Mouse (Mus musculus): ENCODE results near the gene Npas2. TPM values are rescaled to one million over a fixed set of nuclear protein-coding genes. Genes with fewer than 3 reads are reported as not detected.

Gene Npas2
- polyA plus RNA-seq, 1 experiment from 2014 or later = 0.64 TPM

DNA sequence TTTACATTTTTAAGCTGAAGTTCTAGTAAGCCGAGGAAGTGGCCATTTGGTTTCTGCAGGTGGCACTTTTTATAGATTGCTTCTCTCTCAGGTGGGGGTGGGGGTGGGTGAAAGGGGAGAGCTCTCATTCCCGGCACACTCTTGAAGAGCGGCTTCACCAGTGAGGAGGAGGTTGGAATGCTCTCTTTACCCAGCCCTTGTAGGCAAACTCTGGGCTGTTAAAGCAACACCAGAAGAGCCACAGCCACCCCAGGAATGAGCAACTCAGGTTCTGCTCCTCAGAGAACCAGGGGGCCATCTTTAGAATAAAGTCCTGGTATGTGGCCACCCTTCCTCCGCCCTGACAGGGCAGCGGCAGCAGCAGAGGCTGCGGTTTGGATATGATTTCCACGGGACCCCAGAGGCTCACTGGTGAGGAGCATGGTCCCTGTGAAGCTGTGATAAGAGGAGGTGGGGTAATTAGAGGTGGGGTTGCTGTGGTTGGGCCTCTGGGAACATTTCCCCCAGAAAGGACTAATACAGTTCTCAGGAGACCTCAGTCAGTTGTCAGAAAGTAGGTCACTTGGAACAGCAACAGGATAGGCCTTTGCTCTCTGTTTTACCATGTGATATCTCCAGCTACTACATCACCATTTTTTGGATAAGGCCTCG is 199.8 kb downstream of the Npas2 start:
- H3K27ac ChIP-seq = no peak overlapping the region

DNA sequence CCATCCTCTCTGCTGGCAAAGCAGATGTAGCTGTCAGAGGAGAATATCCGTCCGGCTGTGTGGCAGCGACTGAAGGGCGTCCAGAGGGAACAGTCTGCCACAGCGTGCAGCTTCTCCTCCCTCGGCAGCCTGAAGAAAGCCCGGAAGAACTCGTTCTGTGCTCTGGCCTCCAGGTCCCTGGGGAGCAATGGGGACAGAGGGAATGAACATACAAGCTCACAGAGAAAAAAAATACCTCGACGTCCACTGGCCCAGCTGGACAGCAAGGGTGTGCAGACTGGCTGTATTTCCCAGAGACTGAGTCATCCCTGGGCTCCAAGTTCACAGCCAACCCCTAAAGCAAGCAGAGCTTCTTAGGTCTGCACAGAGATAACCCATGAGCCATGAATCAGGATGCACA is 200.6 kb downstream of the Npas2 start:
- WGBS = 75% methylated on average over 10 of the region's 10 CpGs
- no peak overlapping the region for H3K4me3 ChIP-seq (replicated peaks)
- no peak overlapping the region for H3K9ac ChIP-seq
- H3K4me1 ChIP-seq (replicated peaks) = no peaks in the 10 kb centered on the region
- ATAC-seq = no peak
- no peak overlapping the region for H3K4me2 ChIP-seq (replicated peaks)
- H3K27me3 ChIP-seq (replicated peaks) = no peaks in the 10 kb centered on the region
- no peaks in the 10 kb centered on the region for H3K9me3 ChIP-seq
- H3K36me3 ChIP-seq = no peaks in the 10 kb centered on the region
- no peak overlapping the region for H3K27ac ChIP-seq

More for the DNA sequence above, 199.8 kb downstream of the Npas2 start:
- WGBS = 81% methylated on average over 8 of the region's 8 CpGs
- H3K27me3 ChIP-seq (replicated peaks) = no peaks in the 10 kb centered on the region
- no peaks in the 10 kb centered on the region for H3K4me1 ChIP-seq (replicated peaks)
- no peak overlapping the region for H3K4me2 ChIP-seq (replicated peaks)
- ATAC-seq = no peak
- no peaks in the 10 kb centered on the region for H3K36me3 ChIP-seq
- H3K9me3 ChIP-seq = no peaks in the 10 kb centered on the region
- H3K9ac ChIP-seq = no peak overlapping the region
- no peak overlapping the region for H3K4me3 ChIP-seq (replicated peaks)

DNA sequence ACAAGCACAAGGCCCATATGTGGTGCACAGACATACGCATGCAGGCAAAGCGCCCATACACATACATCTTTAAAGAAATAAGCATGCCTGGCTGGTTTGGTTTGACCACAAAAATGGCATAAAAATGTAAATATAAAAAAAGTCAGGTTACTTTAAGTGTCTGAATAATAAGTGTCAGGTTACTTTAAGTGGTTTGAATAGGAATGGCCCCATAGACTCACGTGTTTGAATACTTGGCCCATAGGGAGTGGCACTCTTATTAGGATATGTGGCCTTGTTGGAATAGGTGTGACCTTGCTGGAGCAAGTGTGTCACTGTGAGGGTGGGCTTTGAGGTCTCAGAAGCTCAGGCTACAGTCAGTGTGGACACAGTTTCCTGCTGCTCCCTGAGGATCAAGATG is 201.1 kb downstream of the Npas2 start:
- Histone ChIP-seq H3K27ac (no peak overlapping the region), H3K9ac (no peak overlapping the region), H3K36me3 (no peaks in the 10 kb centered on the region), H3K9me3 (no peaks in the 10 kb centered on the region), H3K4me2 (replicated peaks) (no peak overlapping the region), H3K4me1 (replicated peaks) (no peaks in the 10 kb centered on the region), H3K27me3 (replicated peaks) (no peaks in the 10 kb centered on the region), H3K4me3 (replicated peaks) (no peak overlapping the region)
- ATAC-seq = no peak
- 88% methylated on average over 3 of the region's 3 CpGs for WGBS

DNA sequence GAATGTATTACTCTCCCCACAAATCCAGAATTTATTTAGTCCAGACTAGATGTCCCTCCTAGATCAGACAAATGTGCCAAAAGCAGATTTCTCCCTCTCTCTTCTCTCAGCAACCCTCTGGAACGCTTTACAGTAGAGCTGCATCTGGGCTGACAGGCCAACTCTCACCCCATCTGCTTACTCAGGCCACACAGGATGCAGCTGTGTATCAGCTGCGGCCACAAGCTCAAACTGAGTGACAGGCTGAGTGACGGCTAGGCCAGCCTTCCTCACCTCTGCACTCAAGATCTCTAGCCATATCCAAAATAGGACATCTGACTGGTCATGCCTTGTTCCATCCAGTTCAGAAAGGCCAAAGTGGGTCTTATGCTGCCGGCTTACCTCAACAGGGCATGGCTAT is 202.8 kb downstream of the Npas2 start:
- Histone ChIP-seq H3K9ac (no peak overlapping the region), H3K9me3 (no peaks in the 10 kb centered on the region), H3K27ac (no peak overlapping the region), H3K27me3 (replicated peaks) (no peaks in the 10 kb centered on the region), H3K4me1 (replicated peaks) (no peaks in the 10 kb centered on the region), H3K36me3 (no peaks in the 10 kb centered on the region), H3K4me3 (replicated peaks) (no peak overlapping the region), H3K4me2 (replicated peaks) (no peak overlapping the region)
- WGBS = 61% methylated on average over 4 of the region's 4 CpGs
- no peak for ATAC-seq

DNA sequence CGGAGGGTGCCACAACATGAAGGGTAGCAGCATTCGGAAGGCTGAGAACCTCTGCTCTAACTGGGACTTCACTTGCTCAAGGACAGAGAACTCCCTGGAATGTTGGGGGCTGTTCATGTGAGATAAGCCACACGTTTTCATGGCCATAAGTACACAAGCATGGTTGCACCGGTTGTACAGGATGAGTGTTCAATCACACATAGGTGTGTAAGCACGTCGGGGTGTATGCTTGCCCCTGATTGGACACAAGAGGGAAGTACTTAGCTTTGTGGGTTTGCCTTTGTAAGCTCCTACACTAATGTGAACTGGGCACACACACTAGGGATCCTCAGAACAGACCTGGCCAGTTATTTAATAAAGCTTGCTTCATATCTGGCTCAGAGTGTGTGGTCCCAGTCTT is 204.8 kb downstream of the Npas2 start:
- Histone ChIP-seq H3K27ac (no peak overlapping the region), H3K4me2 (replicated peaks) (no peak overlapping the region), H3K36me3 (no peaks in the 10 kb centered on the region), H3K9me3 (no peaks in the 10 kb centered on the region), H3K9ac (no peak overlapping the region), H3K4me3 (replicated peaks) (no peak overlapping the region), H3K27me3 (replicated peaks) (no peaks in the 10 kb centered on the region), H3K4me1 (replicated peaks) (no peaks in the 10 kb centered on the region)
- no peak for ATAC-seq
- 77% methylated on average over 6 of the region's 6 CpGs for WGBS

DNA sequence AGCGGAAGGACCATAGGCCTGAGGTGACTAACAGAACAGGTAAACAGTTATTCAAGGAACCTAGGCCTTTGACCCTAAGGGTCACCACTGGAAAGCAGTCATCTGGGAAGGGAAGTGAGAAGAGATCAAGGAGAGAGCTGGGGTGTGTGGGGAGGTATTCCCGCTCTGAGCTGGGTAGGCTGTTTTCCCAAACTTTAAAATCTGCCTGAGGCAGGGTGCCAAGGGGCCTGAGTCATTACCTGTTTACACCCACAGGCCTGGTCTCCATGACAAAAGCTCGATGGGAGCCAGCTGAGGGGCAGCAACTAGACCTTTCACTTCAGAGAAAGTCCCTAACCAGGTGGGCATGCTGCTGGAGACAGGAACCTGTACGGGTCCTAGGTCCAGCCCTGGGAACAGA is 205.7 kb downstream of the Npas2 start:
- H3K9ac ChIP-seq = no peak overlapping the region
- H3K4me2 ChIP-seq (replicated peaks) = no peak overlapping the region
- WGBS = 45% methylated on average over 4 of the region's 4 CpGs
- no peak overlapping the region for H3K4me3 ChIP-seq (replicated peaks)
- no peaks in the 10 kb centered on the region for H3K4me1 ChIP-seq (replicated peaks)
- H3K36me3 ChIP-seq = no peaks in the 10 kb centered on the region
- no peak overlapping the region for H3K27ac ChIP-seq
- ATAC-seq = no peak
- H3K27me3 ChIP-seq (replicated peaks) = no peaks in the 10 kb centered on the region
- H3K9me3 ChIP-seq = no peaks in the 10 kb centered on the region

DNA sequence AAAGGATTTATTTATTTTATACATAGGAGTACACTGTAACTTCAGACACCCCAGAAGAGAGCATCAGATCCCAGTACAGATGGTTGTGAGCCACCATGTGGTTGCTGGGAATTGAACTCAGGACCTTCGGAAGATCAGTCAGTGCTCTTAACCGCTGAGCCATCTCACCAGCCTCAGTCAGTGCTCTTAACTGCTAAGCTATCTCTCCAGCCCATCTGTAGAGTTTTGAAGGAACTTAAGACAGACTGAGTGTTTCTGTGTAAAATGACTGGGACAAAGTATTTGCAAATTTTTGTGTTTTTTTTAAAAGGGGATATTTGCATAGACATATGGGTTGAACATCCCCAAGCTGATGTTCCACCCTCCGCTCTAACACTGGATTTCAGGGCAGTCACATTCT is 206.6 kb downstream of the Npas2 start:
- H3K9me3 ChIP-seq = no peaks in the 10 kb centered on the region
- no peaks in the 10 kb centered on the region for H3K36me3 ChIP-seq
- H3K27ac ChIP-seq = no peak overlapping the region
- H3K9ac ChIP-seq = no peak overlapping the region
- WGBS = 91% methylated on average over 3 of the region's 3 CpGs
- no peak overlapping the region for H3K4me3 ChIP-seq (replicated peaks)
- H3K4me2 ChIP-seq (replicated peaks) = no peak overlapping the region
- no peaks in the 10 kb centered on the region for H3K27me3 ChIP-seq (replicated peaks)
- ATAC-seq = no peak
- H3K4me1 ChIP-seq (replicated peaks) = no peaks in the 10 kb centered on the region

DNA sequence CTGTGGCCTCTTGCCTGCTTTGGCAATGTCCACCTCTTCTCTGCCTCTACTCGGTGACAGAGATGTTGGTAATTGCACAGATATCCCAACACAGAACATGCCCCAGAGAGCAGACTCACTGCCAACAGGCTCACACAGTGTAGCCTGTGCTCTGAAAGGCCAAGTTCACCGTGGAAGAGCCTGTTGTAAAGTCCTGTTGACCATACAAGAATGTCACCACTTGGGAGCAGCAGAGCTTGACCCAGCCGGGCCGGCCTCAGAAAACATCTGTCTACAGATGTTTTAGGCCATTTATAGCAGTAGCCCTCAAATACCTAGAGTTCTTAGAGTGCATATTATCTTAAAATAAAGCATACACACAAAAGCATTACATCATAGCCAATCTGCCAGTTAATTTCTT is 213.6 kb downstream of the Npas2 start:
- no peak overlapping the region for H3K4me2 ChIP-seq (replicated peaks)
- H3K9me3 ChIP-seq = no peaks in the 10 kb centered on the region
- H3K27me3 ChIP-seq (replicated peaks) = no peaks in the 10 kb centered on the region
- H3K27ac ChIP-seq = no peak overlapping the region
- H3K4me3 ChIP-seq (replicated peaks) = no peak overlapping the region
- ATAC-seq = no peak
- 65% methylated on average over 4 of the region's 4 CpGs for WGBS
- H3K4me1 ChIP-seq (replicated peaks) = no peaks in the 10 kb centered on the region
- no peaks in the 10 kb centered on the region for H3K36me3 ChIP-seq
- H3K9ac ChIP-seq = no peak overlapping the region

DNA sequence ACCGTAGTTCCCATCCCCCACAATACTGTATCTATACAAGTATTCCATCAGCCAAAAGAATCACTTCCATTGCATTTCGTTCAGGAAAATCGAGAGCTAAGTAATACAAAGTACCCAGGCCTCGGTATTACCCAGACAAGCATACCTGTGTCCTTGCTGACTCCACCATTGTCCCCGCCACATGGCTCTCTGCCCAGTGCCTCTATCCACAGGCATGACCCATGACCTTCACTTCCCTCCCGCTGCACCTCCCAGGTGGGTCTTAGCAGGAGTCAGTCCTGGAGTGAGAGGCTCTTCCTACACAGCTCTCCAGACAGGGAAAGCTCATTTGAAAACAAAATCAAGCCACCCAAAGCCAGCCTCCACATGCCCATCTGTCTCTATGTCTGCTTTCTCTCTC is 214.6 kb downstream of the Npas2 start:
- Histone ChIP-seq H3K4me2 (replicated peaks) (no peak overlapping the region), H3K27me3 (replicated peaks) (no peaks in the 10 kb centered on the region), H3K4me3 (replicated peaks) (no peak overlapping the region), H3K9ac (no peak overlapping the region), H3K36me3 (no peaks in the 10 kb centered on the region), H3K27ac (no peak overlapping the region), H3K9me3 (no peaks in the 10 kb centered on the region), H3K4me1 (replicated peaks) (no peaks in the 10 kb centered on the region)
- ATAC-seq = peak; percentile 49; the same call in 1 of the 2 replicates
- WGBS = 92% methylated on average over 6 of the region's 6 CpGs

DNA sequence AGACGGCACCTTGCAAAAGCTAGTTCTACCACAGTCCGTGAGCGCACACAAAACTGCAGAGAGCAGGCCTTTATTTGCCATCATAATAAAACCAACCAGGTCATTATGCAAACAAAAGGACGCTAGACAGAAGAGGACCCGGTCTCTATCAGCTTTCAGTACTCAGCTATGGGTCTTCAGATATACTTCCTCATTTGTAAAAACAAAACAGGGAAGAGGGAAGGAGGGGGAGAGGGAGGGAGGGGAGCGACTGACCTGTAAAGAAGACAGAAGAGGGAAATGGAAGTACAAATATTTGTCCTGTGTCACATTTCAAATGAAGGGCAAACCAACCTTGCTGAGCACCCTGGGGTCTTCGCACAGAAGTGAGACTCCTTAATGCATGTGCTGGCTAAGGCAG is 215.1 kb downstream of the Npas2 start:
- no peaks in the 10 kb centered on the region for H3K4me1 ChIP-seq (replicated peaks)
- no peak overlapping the region for H3K4me3 ChIP-seq (replicated peaks)
- H3K27ac ChIP-seq = no peak overlapping the region
- H3K27me3 ChIP-seq (replicated peaks) = no peaks in the 10 kb centered on the region
- no peak overlapping the region for H3K9ac ChIP-seq
- ATAC-seq = 0 out of 2 replicates have a peak, but pooled peaks have one; percentile 20
- no peaks in the 10 kb centered on the region for H3K9me3 ChIP-seq
- WGBS = 47% methylated on average over 7 of the region's 7 CpGs
- no peak overlapping the region for H3K4me2 ChIP-seq (replicated peaks)
- H3K36me3 ChIP-seq = no peaks in the 10 kb centered on the region

DNA sequence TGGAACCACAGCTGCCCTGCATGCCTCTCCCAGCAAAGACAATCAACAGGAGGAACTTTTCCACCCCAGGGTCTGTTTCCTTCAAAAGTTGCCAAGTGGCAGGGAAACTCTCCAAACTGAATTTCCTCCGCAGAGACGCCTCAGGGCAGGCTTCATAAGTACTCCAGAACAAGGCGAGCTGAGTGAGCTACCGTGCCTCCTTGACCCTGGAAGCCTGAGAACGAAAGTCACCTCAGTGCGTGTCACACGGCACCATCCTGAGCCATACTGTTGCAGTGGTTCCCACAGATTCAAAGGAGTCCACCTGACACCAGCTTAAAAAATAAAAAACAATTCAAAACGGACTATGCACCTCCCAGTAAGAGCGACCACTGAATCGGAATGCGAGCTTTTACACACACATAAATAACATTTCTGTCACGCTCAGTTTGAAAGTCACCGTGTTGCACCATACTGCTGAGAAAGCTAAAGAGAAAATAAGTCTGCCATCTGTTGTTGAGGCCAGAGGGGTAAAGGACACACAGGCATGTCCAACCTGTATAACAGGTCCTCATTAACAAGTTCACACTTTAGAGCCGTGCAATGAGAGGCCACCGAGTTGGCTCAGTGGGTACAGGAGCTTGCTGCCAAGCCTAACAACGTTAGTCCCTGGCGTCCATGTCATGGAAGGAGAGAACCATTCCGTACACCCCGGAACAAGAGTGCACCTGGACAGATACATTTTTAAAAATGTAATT is 216.7 kb downstream of the Npas2 start:
- no peak overlapping the region for H3K4me3 ChIP-seq (replicated peaks)
- no peak for ATAC-seq
- no peaks in the 10 kb centered on the region for H3K36me3 ChIP-seq
- no peaks in the 10 kb centered on the region for H3K27me3 ChIP-seq (replicated peaks)
- no peak overlapping the region for H3K27ac ChIP-seq
- H3K9me3 ChIP-seq = no peaks in the 10 kb centered on the region
- H3K9ac ChIP-seq = no peak overlapping the region
- WGBS = 76% methylated on average over 19 of the region's 19 CpGs
- H3K4me1 ChIP-seq (replicated peaks) = no peaks in the 10 kb centered on the region
- H3K4me2 ChIP-seq (replicated peaks) = no peak overlapping the region
